Mouse (Mus musculus): ENCODE measurements at regions not wholly inside any gene's neighbourhood (a gene's known extent, or its start where the extent isn't known, plus 50 kb on each side); places are given as distances from the start of the nearest gene placed in this dataset.

GRCm38 (mm10) chr8:66756639-66757038 lies 59.6 kb downstream of the Npy1r start:
- no peak for DNase-seq

GRCm38 (mm10) chr8:66757830-66758229 lies 60.8 kb downstream of the Npy1r start:
- DNase-seq, result no peak

DNA sequence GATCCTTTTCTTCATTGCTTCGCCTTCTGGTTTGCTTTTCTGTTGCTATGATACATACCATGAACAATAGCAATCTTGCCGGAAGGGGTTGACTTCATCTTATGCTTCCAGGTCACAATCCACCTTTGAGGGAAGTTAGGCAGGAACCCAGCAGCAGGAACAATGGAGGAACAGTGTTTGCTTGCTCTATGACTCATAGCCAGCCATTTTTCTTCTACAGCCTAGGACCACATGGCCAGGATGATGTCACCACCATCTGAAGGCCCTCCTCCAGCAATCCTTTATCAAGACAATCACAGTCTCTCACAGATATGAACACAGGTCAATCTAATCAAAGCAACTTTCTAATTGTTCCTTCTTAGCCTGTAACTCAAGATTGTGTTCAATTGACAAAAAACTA lies 61.5 kb downstream of the Npy1r start:
- DNase-seq, result no peak

GRCm38 (mm10) chr8:66759716-66760115 lies 62.7 kb downstream of the Npy1r start:
- peak; percentile 15 to 43 for DNase-seq

DNA sequence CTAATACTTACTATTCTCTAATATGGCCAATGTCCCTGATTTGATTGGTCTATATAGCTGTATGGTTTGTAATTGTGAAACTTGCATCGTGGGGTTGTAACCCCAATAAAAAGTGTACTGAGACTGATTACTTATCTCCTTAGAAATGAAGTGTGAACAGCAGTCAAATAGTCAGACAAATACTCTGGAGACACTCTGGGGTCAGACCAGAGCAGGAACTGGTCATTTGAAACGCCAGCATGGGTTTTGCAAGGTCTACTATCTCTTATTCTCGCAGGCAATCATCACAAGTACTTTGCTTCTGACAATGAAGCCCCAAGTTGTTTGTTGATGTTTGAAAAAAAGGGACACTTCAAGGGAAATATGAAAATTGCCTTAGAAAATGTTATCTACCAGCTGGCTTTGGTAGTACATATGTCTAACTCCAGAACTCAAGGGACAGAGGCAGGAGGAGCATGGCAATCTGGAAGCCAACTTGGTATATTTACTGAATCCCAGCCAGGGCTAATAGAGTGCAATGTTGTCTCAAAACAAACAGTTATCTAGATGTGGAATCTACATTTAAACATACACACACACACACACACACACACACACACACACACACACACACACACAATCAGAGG lies 64.1 kb downstream of the Npy1r start:
- no peak for DNase-seq

DNA sequence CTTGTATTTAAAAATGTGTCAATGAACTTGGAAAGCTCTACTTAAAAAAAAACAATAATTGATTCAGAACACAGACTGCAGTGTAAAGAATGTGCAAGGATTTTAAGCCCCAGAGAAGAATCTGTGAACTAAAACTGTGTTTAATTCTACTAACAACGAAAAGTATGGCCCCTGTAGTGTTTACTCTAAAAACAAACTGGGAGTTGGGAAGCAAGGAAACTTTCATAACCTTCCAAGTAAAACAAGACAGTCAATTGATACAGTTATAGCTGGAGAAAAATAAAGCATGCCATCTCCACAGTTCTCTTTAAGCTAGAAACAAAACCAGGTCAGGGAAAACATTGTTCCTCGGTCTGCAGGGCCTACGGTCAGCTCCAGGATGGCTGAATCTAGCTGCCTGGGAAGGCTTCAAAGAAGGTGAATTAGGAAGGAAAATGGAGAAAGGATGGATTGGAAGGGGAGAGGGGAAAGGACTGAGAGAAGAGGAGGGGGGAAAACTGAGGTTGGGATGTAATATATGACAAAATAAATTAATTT lies 68.1 kb downstream of the Npy1r start:
- DNase-seq, result no peak

- no peak for DNase-seq
Observed at GRCm38 (mm10) chr8:66768379-66768969, 71.5 kb downstream of the Npy1r start.

DNA sequence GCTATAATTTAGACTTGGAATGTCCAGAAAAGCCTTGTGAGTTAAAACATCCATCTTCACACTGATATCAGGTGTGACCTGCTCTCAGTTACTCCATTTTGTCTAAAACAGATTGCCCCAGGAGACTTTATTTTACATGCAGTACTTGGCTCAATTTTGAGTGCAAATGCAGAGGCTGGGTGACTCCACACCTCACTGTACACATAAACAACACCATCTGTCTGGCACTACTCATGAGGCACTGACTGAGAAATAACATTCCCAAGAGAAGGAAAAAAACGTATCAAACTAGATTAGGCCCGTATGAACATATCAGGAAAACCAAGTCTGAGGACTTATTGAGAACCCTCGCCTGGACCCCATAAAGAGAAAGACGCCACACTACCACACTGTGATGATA lies 74.1 kb downstream of the Npy1r start:
- DNase-seq, result no peak

DNA sequence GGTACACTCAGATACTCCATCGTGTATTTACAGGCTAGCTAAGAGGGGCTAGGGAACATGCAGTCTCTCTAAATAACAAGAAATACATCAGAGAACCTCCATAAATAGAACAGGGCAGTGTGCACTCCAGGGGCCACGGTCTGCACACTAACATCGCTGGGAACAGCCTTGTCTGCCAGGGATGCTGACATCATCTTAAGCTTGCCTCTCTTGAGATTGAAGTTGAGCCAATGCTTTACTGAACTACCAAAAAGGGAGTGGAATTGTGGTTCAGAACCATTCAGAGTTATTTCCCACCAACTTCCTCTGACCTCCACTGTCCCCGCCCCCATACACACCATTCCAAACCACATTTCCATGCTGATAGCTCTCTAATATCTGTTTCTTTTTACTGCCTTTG lies 75.7 kb downstream of the Npy1r start:
- peak; percentile 42 to 52 for DNase-seq

GRCm38 (mm10) chr8:66777115-66777877 lies 80.3 kb downstream of the Npy1r start:
- DNase-seq, result no peak

- DNase-seq, result no peak
Observed at GRCm38 (mm10) chr8:66779622-66780021, 80.4 kb upstream of the Naf1 start.

GRCm38 (mm10) chr8:66782656-66783055 lies 77.4 kb upstream of the Naf1 start:
- no peak for DNase-seq

- DNase-seq, result no peak
Observed at GRCm38 (mm10) chr8:66785996-66786395, 74.0 kb upstream of the Naf1 start.

Data from heart, adult 18-20 months (tissue).